In genomic region chrX:135091074-135091473, GRCm38 (mm10) we compare ENCODE assay signal across 8 mouse cellular contexts.
DNase-seq lines count a peak whose midpoint lies in the region; ATAC-seq and TF ChIP-seq lines count a peak whose summit lies in the region.
"Not testable (repeated sequence)": the region's sequence is repeated elsewhere in the genome, so short reads cannot be mapped to it uniquely, and the experiment has no call there.

No protein-coding gene starts in this region.

- H3K27me3 ChIP-seq in forebrain, postnatal 0 days (ENCODE audit: insufficient read depth, low read length); hindbrain, embryonic 11.5 days (ENCODE audit: control insufficient read depth, insufficient read depth, low read length); lung, embryonic 14.5 days (ENCODE audit: insufficient read depth, low read length): not testable (repeated sequence)

- H3K27ac ChIP-seq in forebrain, postnatal 0 days (ENCODE audit: low read depth, low read length); hindbrain, embryonic 11.5 days (ENCODE audit: low read depth, low read length); lung, embryonic 14.5 days (ENCODE audit: low read depth): not testable (repeated sequence)

- not testable (repeated sequence) for H3K4me3 ChIP-seq in forebrain, postnatal 0 days (ENCODE audit: low read depth, low read length); hindbrain, embryonic 11.5 days (ENCODE audit: low read depth, low read length); lung, embryonic 14.5 days (ENCODE audit: low read depth, low read length)

- peak; percentile 76 for TF ChIP-seq CTCF in forebrain, postnatal 0 days (IDR thresholded peaks at IDR 0.05; ENCODE audit: low read depth)
- TF ChIP-seq CTCF in lung, embryonic 14.5 days (IDR thresholded peaks at IDR 0.05; ENCODE audit: low read depth) = peak; percentile 80

- not testable (repeated sequence) for H3K36me3 ChIP-seq in forebrain, postnatal 0 days (ENCODE audit: insufficient read depth); hindbrain, embryonic 11.5 days (ENCODE audit: control insufficient read depth, insufficient read depth, low read length); lung, embryonic 14.5 days (ENCODE audit: insufficient read depth)

- WGBS in forebrain, postnatal 0 days = 14% methylated on average over 2 of the region's 3 CpGs
- WGBS in hindbrain, embryonic 11.5 days = 11% methylated on average over 2 of the region's 3 CpGs
- WGBS in lung, embryonic 14.5 days = 10% methylated on average over 2 of the region's 3 CpGs

- DNase-seq in ES-CJ7 (ENCODE audit: low read depth, low spot score) = peak; percentile 25
- peak; percentile 26 for DNase-seq in cerebellum, adult 11 months
- peak; percentile 53 for DNase-seq in forebrain, postnatal 0 days
- peak; percentile 57 for DNase-seq in hindbrain, embryonic 11.5 days (ENCODE audit: low spot score)
- peak; percentile 14 to 70 for DNase-seq in layer of hippocampus, adult 18-20 months (ENCODE audit: low spot score in 2 of 2)
- DNase-seq in lung, embryonic 14.5 days = peak; percentile 75
- DNase-seq in thymus, postnatal 0 days (ENCODE audit: low spot score) = peak; percentile 18

- H3K4me2 ChIP-seq in forebrain, postnatal 0 days (ENCODE audit: low read depth); hindbrain, embryonic 11.5 days (replicated peaks; ENCODE audit: low read depth, low read length); lung, embryonic 14.5 days: not testable (repeated sequence)

- H3K4me1 ChIP-seq in forebrain, postnatal 0 days (ENCODE audit: insufficient read depth); hindbrain, embryonic 11.5 days (replicated peaks; ENCODE audit: control insufficient read depth, insufficient read depth, low read length); lung, embryonic 14.5 days (ENCODE audit: insufficient read depth): not testable (repeated sequence)

- not testable (repeated sequence) for H3K9me3 ChIP-seq in forebrain, postnatal 0 days (ENCODE audit: low read length); hindbrain, embryonic 11.5 days (ENCODE audit: control insufficient read depth, low read length); lung, embryonic 14.5 days (ENCODE audit: low read depth, low read length)

- peak; percentile 78 for ATAC-seq in forebrain, postnatal 0 days
- ATAC-seq in hindbrain, embryonic 11.5 days (ENCODE audit: low FRiP score) = peak; percentile 63; the same call in 1 of the 2 replicates
- ATAC-seq in lung, embryonic 14.5 days (ENCODE audit: insufficient read depth) = peak; percentile 78; the same call in 1 of the 2 replicates
- ATAC-seq in neutrophil, adult 5-6 weeks (ENCODE audit: extremely low read depth, insufficient number of reproducible peaks, low FRiP score, poor library complexity, severe bottlenecking) = peak; percentile 63; the same call in 1 of the 2 replicates

- not testable (repeated sequence) for H3K9ac ChIP-seq in forebrain, postnatal 0 days; hindbrain, embryonic 11.5 days (ENCODE audit: low read depth, low read length); lung, embryonic 14.5 days

Comparison
In these comparisons a context has a peak if more than half of its experiments do, and no peak if none do; other contexts are left out.
1. DNase-seq: peak in every context shown above with its lines; median percentile 75 in lung, embryonic 14.5 days; 57 in hindbrain, embryonic 11.5 days; 53 in forebrain, postnatal 0 days; 42 in layer of hippocampus, adult 18-20 months; 26 in cerebellum, adult 11 months; 25 in ES-CJ7; 18 in thymus, postnatal 0 days.